Mouse (Mus musculus): ENCODE results near the gene Col6a1.
"Not testable (repeated sequence)": the region's sequence is repeated elsewhere in the genome, so short reads cannot be mapped to it uniquely, and the experiment has no call there.

The Col6a1 gene

DNA sequence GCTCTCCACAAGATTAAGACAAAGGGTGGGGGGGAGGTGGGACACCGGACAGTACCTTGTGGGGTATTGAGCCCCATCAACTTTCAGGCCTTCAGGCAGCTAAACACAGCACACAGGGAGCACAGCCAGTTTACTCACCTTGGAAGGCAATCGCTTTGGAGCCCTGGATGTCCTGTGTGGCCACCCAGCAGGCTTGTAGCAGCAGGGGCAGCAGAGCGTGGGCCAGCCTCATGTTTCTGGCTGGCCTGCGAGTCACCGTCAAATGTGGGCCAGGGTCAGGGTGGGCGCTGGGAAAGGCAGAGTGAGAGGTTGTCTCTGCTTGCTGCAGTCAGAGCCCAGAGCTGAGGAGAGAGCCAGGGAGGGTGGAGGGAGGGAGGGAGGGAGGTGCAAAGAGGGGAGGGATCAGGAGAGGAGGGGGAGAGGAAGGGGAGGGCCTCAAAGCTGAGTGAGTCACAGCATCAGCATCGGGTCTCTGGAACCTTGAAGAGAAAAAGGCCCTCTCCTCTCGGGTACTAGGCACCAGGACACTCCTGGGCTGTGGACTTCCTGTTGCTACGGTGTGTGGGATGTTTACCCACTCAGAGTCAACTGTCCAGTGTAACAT is at the start of gene Col6a1:
Col6a1 (minus strand) TSS at position 487 of the 604 bp plus-strand sequence.
- DNase-seq (ENCODE audit: low spot score), result peak; percentile 38

DNA sequence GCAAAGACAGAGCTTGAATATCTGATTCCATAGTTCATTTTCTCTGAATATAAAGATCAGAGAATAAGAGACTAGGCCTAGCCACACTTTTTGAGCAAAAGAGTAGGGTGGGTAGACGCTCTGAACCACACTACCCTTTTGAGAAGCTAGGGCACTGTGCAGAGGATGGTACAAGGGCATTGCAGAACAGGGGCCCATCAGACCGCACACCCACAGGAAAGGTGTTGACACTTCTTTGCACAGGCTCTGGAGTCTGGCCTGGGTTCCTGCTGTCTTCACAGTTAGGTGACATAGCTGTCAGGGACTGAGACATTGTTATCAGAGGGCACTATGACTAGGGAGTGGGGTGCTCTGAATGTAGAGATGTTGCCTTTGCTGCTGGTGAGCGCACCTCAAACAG is 45.7 kb upstream of the Col6a1 start:
- no peak for DNase-seq (ENCODE audit: low spot score)

DNA sequence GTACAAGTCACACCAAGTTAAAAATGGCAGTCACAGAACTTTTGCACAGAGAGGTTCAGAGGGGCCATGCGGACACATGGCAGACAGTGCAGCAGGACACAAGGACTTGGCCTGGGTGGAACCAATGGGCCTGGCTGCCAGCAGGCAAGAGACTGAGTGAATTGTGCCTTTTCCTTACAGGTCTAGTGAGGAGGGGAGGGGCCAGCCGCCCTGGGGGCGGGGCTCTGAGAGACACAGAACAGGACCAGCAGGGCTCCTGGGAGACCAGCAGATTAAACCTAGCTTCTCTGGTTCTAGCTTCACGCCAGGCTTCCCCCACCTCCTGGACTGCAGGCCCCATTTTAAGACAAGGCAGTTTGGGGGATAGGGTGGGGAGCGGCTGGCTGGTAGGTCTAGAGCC is 45.1 kb upstream of the Col6a1 start:
- no peak for DNase-seq (ENCODE audit: low spot score)

DNA sequence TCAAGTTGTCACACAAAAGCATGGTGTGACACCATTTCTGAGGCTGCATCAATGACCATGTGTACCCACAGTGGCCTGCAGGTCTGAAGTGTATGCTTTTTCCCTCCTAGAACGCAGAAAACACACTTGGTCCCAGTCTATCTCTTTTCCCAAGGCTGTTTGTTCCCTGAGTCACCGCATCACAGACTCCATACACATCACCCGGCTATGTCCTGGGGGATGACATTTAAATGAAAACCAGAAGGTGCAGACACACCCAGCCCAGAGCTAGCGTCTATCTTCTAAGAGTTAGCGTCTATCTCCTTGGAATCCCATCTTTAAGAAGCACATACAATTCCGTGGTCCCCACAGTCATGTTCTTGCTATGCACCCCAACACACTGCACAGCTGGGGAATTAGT is 43.6 kb upstream of the Col6a1 start:
- DNase-seq (ENCODE audit: low spot score), result no peak

DNA sequence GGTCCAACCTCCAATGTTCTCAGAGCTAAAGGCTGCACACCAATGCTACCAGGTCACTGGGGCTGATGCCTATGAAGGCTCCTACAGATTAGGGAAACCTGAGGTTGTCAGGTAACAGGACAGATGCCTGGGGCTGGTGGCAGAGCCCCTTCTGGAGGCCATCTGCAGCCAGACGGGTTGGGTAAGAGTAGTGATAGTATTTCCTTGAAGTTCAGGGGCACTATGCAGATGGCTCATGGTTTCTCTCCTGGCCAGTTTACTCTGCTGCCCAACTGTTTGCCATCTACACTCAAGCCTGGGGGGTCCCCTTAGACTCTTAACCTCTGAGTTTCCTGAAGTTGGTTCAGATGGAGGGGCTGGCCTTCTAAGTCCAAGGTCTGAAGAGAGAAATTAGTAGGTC is 40.2 kb upstream of the Col6a1 start:
- DNase-seq (ENCODE audit: low spot score), result no peak

DNA sequence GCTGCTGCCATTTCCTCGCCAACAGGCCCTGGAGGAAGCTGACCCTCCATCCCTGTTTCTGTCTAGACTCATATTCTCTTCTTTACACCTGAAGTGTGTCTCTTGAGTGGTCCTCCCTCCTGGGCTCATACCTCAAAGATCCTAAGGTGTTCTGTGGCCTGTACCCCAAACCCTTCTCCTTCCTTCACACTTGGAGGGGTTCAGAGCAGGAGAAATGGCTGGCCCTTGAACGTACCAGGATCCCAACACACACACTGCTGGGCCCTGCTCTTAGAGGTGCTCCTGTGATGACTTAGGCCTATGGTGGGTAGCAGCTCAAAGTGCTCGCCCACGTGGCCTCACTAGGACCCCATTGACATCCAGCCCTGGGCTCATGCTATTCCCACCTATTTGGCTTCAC is 39.0 kb upstream of the Col6a1 start:
- no peak for DNase-seq (ENCODE audit: low spot score)

DNA sequence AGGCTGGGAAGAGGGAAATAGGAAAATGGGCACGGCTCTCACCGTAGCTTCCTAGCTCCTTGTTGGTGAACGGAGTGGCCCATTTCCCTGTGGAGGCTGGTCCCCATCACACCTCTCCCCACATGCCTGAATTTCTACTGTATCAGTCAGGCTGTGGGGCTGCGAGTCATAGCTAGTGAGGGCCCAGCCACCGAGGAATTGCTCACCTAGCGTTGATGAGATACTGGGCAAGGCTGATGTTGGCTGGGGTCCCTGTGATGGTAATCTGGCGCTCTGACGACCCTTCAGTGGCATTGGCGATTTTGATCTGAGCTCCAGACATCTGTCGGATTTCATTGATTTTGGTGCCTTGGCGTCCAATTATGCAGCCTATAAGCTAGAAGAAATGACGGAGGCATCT is 37.0 kb upstream of the Col6a1 start:
- no peak for DNase-seq (ENCODE audit: low spot score)

DNA sequence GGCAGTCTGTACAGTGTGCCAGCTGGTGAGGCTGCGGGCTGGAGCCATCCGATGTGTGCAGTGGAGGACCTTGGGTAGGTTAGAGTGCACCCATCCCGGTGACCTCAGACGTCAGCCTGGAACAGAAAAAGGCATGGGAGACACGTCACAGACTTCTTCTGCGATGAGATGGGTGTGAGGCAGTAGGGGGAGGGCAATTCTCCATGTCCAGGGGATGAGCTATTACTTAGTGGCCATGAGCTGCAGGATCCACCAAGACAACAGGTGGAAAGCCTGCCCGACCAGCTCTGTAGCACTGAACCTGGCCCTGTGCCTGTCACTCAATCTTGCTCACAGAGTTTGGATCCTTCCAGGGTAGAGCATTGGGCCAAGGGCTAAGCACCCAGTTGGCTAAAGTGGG is 36.4 kb upstream of the Col6a1 start:
- DNase-seq (ENCODE audit: low spot score), result no peak

DNA sequence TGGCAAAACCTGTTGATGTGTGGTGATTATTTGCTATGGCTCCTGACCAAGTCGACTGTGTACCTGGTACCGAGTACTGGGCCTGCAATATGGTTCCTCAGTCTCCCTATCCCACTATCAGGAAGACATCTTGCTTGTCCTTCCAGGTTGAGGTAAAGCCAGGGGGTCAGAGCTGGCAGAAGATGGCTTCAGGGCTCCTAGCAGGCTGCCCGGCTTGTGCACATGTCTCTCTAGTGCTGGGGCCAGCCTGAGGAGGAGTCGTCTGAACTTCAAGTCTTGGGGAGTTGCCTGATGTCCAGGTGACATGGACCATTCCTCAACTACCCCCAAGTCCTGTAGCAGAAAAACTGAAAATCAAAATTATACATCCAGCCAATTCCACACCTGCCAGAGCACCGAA is 33.9 kb upstream of the Col6a1 start:
- DNase-seq (ENCODE audit: low spot score), result no peak

DNA sequence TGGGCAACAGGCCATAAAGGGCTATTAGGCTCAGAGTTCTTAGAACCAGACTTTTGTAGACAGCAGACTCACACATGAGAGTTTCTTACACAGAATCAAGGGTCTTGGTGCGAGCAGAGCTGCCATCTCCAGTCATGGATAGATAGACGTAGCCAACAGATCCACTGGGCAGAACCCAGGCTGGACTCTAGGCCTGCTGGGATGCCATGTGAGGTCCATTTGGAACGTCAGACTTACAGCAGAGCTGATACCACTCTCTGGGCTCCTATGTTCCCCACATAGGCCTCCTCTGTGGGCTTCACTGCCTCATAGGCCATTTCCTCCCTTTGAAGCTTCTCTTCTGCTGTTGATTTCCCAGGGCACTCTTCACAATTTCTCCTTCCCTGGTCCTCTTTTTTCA is 27.7 kb upstream of the Col6a1 start:
- DNase-seq (ENCODE audit: low spot score), result no peak

DNA sequence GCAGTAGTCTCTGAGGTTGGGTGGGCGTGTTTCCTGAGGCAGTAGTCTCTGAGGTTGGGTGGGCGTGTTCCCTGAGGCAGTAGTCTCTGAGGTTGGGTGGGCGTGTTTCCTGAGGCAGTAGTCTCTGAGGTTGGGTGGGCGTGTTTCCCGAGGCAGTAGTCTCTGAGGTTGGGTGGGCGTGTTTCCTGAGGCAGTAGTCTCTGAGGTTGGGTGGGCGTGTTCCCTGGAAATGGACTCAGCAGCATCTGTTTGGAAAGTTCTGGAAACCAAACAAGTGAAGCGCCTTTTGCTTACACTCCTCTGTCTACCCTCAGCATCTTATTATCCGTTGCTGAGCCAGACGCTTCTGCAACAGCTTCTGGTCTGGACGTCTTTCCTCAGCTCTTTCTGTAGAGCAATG is 18.3 kb upstream of the Col6a1 start:
- not testable (repeated sequence) for DNase-seq (ENCODE audit: low spot score)

DNA sequence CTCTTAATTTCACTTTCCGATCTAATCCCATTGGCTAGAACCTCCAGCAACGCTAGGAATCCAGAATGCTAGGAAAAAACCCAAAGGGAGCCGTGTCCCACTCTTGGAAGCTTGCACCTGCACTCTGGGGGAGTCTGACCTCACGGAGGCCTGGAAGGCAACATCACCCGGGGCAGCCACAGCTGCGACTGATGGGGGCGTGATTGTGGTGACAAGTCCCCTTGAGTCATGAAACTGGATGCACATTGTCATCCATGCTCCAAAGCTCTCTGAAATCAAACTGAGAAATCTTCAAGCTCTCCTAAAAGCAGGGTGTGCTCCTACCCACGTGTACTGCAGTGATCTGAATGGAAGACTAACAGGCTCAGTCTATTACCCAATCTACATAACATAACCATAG is 10.8 kb upstream of the Col6a1 start:
- no peak for DNase-seq (ENCODE audit: low spot score)

DNA sequence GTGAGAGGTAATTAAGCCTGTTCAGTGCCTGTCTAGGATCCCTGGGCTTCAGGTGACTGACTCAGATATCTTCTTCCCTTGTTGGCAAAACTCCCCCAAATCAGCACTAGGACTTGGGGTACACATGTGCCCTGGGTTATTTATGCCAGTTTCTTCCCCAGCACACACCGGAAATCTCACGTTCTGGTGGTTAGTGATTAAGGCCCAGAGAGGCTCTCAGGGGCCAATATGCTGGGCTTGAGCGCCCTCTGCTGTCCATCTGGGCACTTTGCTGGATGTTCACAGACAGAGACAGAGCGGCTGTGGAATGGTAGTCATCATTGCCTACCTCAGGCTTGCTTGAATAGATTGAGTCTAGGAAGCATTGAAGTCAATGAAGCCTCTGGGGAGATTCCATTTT is 9.0 kb upstream of the Col6a1 start:
- DNase-seq (ENCODE audit: low spot score), result peak; percentile 48

DNA sequence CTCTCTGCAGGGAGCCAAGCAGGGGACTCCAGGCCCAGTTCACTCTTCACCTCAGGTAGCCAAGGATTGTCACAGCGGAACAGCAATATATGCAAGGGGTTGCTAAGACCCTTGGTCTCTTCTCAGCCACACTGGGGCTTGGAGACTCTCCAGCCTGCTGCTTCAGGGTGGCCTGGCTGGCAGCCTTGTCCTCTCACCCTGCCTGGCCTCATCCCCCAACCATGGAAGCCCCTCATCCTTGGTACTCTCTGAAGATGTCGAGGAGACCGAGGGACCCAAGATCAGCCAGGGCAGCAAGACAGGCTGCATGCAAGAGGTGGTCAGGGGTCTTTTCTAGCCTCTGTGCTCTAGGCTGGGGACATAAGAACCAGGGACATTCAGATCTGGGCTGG is 7.7 kb upstream of the Col6a1 start:
- DNase-seq (ENCODE audit: low spot score), result no peak

DNA sequence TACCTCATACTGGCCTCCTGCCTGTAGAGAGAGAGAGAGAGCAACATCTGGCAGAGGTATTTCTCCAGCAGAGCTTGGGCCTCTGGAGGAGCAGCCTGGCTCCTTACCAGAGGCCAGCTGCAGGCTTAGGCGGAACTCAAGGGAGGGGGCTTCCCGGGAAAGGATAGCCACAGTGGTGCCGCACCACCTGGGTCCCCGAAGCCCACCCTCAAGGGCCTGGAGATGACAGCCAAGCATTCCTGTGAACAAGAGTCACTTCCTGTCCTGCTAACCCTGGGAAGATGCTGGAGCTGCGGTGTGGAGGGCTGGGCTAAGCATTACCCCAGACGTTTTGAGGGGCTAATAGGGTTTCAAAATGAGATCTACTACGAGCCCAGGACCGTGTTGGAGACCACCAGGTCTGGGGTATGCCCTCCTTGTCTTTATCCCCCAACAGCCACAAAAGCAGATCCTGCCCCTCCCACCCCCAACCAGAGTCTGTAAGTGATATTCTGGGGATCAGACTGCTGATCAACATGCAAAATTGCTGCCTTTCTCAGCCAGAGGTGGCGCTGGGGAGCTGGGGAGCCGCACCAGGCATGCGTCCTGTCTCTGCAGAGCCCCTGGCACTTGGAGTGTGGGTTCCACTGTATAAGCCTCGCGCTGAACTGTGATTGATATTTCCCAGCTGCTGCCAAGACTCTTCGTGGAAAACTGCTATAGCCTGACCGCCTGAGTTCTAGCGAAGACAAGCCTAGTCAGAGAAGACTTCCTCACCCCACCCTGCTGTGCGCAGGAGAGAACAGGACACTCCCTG is 7.1 kb upstream of the Col6a1 start:
- peak; percentile 60 for DNase-seq (ENCODE audit: low spot score)

DNA sequence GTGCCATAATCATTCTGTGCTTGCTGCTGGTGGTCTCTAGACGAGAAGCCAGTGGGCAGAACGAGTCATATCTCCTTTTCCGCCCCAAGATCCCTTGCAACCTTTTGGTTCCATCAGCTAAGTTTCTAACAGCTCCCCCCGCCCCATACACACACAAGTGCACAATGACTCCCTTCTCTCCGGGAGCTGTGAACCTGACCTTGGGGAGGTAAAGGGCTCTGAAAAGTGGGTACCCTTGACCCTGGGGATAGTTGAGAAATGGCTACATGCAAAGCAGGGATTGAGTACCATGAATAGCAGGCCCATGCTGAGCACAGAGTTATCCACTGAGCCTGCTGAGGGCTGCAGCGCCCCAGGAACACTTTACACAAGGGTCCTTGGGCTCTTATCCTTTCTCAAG is 6.4 kb upstream of the Col6a1 start:
- DNase-seq (ENCODE audit: low spot score), result no peak

DNA sequence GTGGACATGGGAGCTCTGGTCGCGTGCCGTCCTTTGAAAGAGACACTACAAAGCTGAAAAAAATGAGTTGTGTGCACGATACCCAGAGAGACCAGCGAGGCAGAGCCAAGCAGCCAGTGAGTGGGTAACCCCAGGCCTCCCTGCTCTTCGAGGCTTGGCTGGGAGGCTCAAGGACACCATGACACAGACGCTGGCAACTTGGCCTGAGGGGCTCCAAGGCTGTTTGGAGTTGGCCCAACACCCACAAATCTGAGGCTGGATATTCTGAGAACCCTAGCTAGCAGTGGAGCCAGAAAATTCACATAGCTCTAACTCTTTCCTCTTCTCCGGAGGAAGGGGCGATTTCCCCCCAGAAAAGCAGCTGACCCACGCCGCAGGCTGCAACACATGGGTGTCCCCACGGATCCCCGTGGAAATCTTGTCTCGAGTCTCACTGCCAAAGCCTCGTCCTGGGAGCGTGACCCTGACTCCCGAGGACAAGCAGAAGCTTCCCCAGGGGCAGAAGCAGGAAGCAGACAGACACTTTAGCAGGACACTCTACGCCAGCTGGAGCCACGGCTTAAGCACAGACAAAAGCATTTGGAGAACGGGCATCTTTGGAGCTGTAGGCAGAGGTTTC is 5.8 kb upstream of the Col6a1 start:
- no peak for DNase-seq (ENCODE audit: low spot score)

DNA sequence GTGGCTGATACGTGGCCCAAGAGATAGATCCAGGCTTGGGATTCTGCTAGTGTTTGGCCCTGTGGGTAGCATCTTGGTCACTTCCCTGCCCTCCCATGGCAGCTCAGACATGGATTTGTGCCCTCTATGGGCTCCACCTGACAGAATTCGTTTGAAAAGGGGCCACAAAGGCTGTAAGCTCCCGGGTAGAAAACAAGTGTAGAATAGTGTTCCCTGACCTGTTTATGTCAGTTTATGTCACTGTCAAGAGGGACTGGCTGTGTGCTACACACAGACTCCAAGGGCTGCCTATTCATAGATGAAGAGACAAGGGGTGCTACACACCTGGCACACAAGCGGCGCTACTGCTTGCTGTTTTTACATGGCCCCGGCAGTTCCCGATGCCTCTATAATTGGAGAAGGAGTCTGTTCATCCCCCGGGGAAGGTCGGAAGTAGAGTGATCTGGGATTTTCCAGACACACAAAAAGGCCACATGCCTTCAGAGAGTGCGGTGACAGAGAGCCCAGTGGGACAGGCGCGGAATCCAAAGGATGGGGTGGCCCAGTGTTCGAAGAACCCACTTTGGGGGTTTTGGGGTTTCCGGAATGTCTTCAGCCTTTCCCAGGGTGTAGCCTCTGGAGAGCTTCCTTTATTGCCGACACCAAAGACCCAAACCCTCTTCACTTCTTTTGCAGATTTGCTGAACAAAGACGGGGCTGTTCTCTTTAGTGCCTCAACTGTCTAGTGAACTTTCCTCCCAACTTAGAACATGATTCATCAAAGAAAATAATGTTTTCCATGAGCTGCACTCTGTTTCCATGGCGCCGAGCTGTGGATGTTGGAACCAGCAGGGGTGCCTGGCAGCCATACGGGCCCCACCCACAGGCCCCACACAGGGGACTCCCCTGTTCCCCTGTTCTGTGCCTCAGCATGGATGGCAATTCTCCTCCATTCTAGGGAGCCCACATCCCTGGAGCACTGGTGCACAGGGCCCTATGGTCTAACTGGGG is 4.0 kb upstream of the Col6a1 start:
- DNase-seq (ENCODE audit: low spot score), result no peak

DNA sequence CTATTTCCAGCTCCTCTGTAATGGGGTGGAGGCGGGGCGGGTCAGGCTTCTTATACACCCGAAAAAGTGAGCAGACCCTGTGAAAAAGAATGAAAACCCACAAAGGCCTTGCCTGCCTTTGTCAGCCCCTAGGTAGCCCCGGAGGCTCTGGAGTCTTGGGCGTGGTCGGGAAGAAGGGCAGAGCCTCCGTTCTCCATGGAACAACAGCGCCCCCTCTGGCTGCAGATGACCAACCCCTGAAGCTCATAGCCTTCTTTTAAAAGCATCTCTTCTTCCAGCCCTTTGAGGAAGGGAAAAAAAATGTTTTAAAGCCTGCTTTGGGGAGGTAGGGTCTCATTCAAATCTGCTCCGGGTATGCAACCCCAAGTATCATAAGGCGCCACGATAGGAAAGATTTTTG is 2.4 kb upstream of the Col6a1 start:
- DNase-seq (ENCODE audit: low spot score), result peak; percentile 32

DNA sequence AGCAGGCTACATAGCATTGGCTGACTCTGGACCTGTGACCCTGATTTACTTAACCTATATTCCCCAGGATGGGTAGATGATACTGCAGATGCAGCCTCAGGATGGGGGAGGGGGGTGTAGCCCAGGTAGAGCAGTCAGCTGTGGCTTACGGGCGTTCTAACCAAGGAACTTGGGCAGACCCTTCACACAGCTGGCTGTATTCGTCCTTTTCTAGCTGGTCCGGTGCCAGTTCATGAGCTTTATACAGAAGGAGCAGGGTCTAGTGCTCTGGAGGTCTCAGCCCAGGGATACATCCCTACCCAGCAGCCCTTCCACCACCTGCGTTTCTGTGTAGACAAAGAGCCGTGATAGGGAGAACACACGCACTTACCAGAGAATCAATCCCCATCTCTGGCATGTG is 1.3 kb upstream of the Col6a1 start:
- DNase-seq (ENCODE audit: low spot score), result no peak

DNA sequence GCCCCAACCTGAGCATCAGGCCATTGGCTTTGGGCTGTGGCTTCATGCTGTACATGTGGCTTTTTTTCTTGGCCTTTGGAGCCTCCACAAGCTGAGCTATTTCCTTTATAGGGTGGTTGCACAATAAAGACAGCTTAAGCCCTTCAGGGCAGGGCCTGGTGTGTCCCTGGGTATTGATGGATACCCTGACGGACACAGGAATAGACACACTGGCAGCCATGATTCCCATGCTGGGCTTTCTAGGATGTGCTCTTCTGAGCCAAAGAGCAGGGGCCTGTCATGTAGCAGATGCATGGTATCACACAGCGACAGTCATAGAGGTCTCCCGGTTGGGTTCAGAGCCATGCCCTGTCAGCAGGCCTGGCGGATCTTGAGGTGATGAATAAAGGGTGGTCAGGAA is 898 bp upstream of the Col6a1 start:
- DNase-seq (ENCODE audit: low spot score), result no peak

DNA sequence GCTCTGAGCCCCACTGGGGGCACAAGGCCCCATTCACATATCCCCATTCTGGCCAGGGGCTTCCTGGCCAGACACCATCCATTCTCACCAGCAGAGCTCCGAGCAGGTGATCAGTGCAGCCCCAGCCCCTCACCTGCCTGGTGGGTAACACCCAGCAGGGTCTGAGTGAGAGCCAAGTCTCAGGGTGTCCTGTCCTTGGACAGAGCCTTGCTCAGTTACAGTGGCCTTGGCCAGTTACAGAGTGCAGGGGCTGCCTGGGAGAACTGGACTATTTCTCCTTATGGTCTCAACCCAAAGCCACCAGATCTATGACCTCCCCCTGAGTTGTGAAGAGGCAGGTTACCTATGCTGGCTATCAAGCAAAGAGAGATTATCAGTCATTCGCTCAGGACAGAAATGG is 871 bp downstream of the Col6a1 start:
- DNase-seq (ENCODE audit: low spot score), result no peak
